31 mouse cellular contexts compared by ENCODE assay signal in genomic region chr1:187011601-187012000, GRCm38 (mm10). TPM values are rescaled to one million over a fixed set of nuclear protein-coding genes. Genes with fewer than 3 reads are reported as not detected.
A peak's percentile ranks its signal among the peaks of the same experiment; 100 is the strongest.
DNase-seq lines count a peak whose midpoint lies in the region; ATAC-seq lines count a peak whose summit lies in the region.
"Had no signal": no experiment of that assay in that cellular context is flagged by ENCODE, and none has a peak within 500 bp of the region (broad histone marks: within the 10 kb centered on the region; RNA-seq: fewer than 3 reads in every experiment).

No protein-coding gene starts in this region.

- H3K4me2 ChIP-seq in hindbrain, embryonic 16.5 days (ENCODE audit: low read length), result no peak overlapping the region
- no peak overlapping the region for H3K4me2 ChIP-seq in hindbrain, embryonic 13.5 days
- H3K4me2 ChIP-seq: embryonic facial prominence, embryonic 12.5 days; embryonic facial prominence, embryonic 15.5 days; hindbrain, embryonic 15.5 days had no signal

- no peak overlapping the region for H3K4me3 ChIP-seq in hindbrain, embryonic 16.5 days (ENCODE audit: low read length)
- no peak overlapping the region for H3K4me3 ChIP-seq in hindbrain, embryonic 13.5 days
- peak overlapping the region; percentile 38 for H3K4me3 ChIP-seq in megakaryocyte, embryonic 14.5 days (replicated peaks)
- H3K4me3 ChIP-seq: embryonic facial prominence, embryonic 12.5 days; embryonic facial prominence, embryonic 15.5 days; gastrocnemius, adult 2 months; hindbrain, embryonic 10.5 days; hindbrain, embryonic 15.5 days had no signal

- peak; percentile 20 to 22 for DNase-seq in cerebellum, postnatal 14 days
- DNase-seq in cerebellum, adult 8-10 months, result no peak
- DNase-seq: adrenal gland, postnatal 10 days; adrenal gland, postnatal 36 days; B cell, adult 2 months; cerebellum, adult 18-20 months; forebrain, postnatal 0 days; gastrocnemius, adult 2 months; gastrocnemius, postnatal 14 days; heart, adult 18-20 months; heart, postnatal 36 days; kidney, adult 18-20 months had no signal

- no peaks in the 10 kb centered on the region for H3K9me3 ChIP-seq in hindbrain, embryonic 16.5 days (ENCODE audit: control insufficient read depth, low read length)
- no peaks in the 10 kb centered on the region for H3K9me3 ChIP-seq in hindbrain, embryonic 13.5 days
- H3K9me3 ChIP-seq in megakaryocyte, embryonic 14.5 days, result peaks cover 73% of the 10 kb centered on the region
- H3K9me3 ChIP-seq: embryonic facial prominence, embryonic 12.5 days; embryonic facial prominence, embryonic 15.5 days; hindbrain, embryonic 10.5 days; hindbrain, embryonic 15.5 days had no signal

- ATAC-seq in hindbrain, embryonic 16.5 days, result 0 out of 2 replicates have a peak, but pooled peaks have one; percentile 40
- ATAC-seq in hindbrain, embryonic 13.5 days (ENCODE audit: low FRiP score), result no peak
- ATAC-seq in megakaryocyte, adult 5-6 weeks (ENCODE audit: poor library complexity, severe bottlenecking), result no peak
- ATAC-seq: forebrain, embryonic 14.5 days; forebrain, postnatal 0 days; inflammation-experienced regulatory T-cells, adult 6 months; intestine, embryonic 16.5 days; Patski had no signal

- no peak overlapping the region for H3K27ac ChIP-seq in hindbrain, embryonic 16.5 days (ENCODE audit: low read depth, low read length)
- no peak overlapping the region for H3K27ac ChIP-seq in hindbrain, embryonic 13.5 days
- H3K27ac ChIP-seq: embryonic facial prominence, embryonic 12.5 days; embryonic facial prominence, embryonic 15.5 days; gastrocnemius, adult 2 months; hindbrain, embryonic 10.5 days; hindbrain, embryonic 15.5 days had no signal

- no peaks in the 10 kb centered on the region for H3K27me3 ChIP-seq in hindbrain, embryonic 16.5 days (replicated peaks; ENCODE audit: control insufficient read depth, insufficient read depth, low read length)
- H3K27me3 ChIP-seq in hindbrain, embryonic 13.5 days, result no peaks in the 10 kb centered on the region
- H3K27me3 ChIP-seq in megakaryocyte, embryonic 14.5 days (replicated peaks), result no peaks in the 10 kb centered on the region
- H3K27me3 ChIP-seq: CH12.LX; embryonic facial prominence, embryonic 12.5 days; embryonic facial prominence, embryonic 15.5 days; hindbrain, embryonic 15.5 days; Patski had no signal

- 67% methylated on average over 4 of the region's 4 CpGs for WGBS in hindbrain, embryonic 16.5 days
- WGBS in hindbrain, embryonic 13.5 days, result 69% methylated on average over 4 of the region's 4 CpGs

- no peak overlapping the region for H3K9ac ChIP-seq in hindbrain, embryonic 16.5 days (ENCODE audit: low read depth, low read length)
- H3K9ac ChIP-seq in hindbrain, embryonic 13.5 days, result no peak overlapping the region
- H3K9ac ChIP-seq: embryonic facial prominence, embryonic 12.5 days; embryonic facial prominence, embryonic 15.5 days; forebrain, postnatal 0 days; hindbrain, embryonic 15.5 days had no signal

- no peaks in the 10 kb centered on the region for H3K36me3 ChIP-seq in hindbrain, embryonic 16.5 days (ENCODE audit: control insufficient read depth, insufficient read depth, low read length)
- H3K36me3 ChIP-seq in hindbrain, embryonic 13.5 days, result no peaks in the 10 kb centered on the region
- no peaks in the 10 kb centered on the region for H3K36me3 ChIP-seq in megakaryocyte, embryonic 14.5 days (replicated peaks; ENCODE audit: low read length)
- H3K36me3 ChIP-seq: embryonic facial prominence, embryonic 12.5 days; embryonic facial prominence, embryonic 15.5 days; G1E; hindbrain, embryonic 10.5 days; hindbrain, embryonic 15.5 days had no signal

- H3K4me1 ChIP-seq in hindbrain, embryonic 16.5 days (ENCODE audit: control insufficient read depth, insufficient read depth, low read depth, low read length), result no peaks in the 10 kb centered on the region
- H3K4me1 ChIP-seq in hindbrain, embryonic 13.5 days (replicated peaks), result peaks cover 4% of the 10 kb centered on the region
- H3K4me1 ChIP-seq in megakaryocyte, embryonic 14.5 days, result no peaks in the 10 kb centered on the region
- H3K4me1 ChIP-seq: embryonic facial prominence, embryonic 15.5 days; hindbrain, embryonic 15.5 days had no signal

RNA-seq across cellular contexts. Expression of gene D1Pas1, which starts 44.4 kb away (rescaled TPM):
- polyA plus RNA-seq in hindbrain, embryonic 16.5 days (2015; fragmentation: Nextera tagmentation; extraction: Ambion mirVana), result 0.10 and 0.15 TPM in 2 replicates
- polyA plus RNA-seq in hindbrain, embryonic 13.5 days (2015; fragmentation: Nextera tagmentation; extraction: Ambion mirVana), result 0.21 and 0.23 TPM in 2 replicates
- polyA plus RNA-seq in megakaryocyte, embryonic 14.5 days (2012; ENCODE audit: insufficient read depth, low replicate concordance), result not detected in 2 replicates
- not detected in 2 replicates for total RNA-seq in megakaryocyte, adult 5-6 weeks (2015)
- not detected in 2 replicates for total RNA-seq in megakaryocyte, adult 5-6 weeks (2017)
- total RNA-seq: adrenal gland, adult 18-20 months; adrenal gland, postnatal 10 days; adrenal gland, postnatal 36 days; CH12.LX; common myeloid progenitor, adult 5-6 weeks; forebrain, postnatal 0 days; gastrocnemius, adult 2 months; gastrocnemius, postnatal 14 days; gastrocnemius, postnatal 4 days; heart, postnatal 36 days had no signal
- polyA plus RNA-seq: embryonic facial prominence, embryonic 12.5 days; forebrain, embryonic 11.5 days; frontal cortex, adult 2 months; G1E; inflammation-experienced regulatory T-cells, adult 6 months; Patski had no signal
